Mouse (Mus musculus) erythroblast, adult 5-6 weeks (primary cell): ENCODE measurements around the gene Olfr147. TPM values are rescaled to one million over a fixed set of nuclear protein-coding genes. Genes with fewer than 3 reads are reported as not detected.
"Not testable (repeated sequence)": the region's sequence is repeated elsewhere in the genome, so short reads cannot be mapped to it uniquely, and the experiment has no call there.

Experiments used
- ATAC-seq: replicated peaks from 2 replicates; pipeline ENCODE4 v1.8.0; 2016; ENCODE audit warnings: moderate number of reproducible peaks, mild to moderate bottlenecking, moderate TSS enrichment, inconsistent platforms; ENCODE audit not compliant: poor library complexity, low FRiP score, severe bottlenecking
- total RNA-seq, 2 experiments: library from RNA; stranded (forward) in 1 of 2; stranded (reverse) in 1 of 2; fragments of 150-400 nt in 1 of 2; fragments of 200-764, 138-1000 nt in 1 of 2; gene quantifications; 2 replicates each; pipeline versions ENCODE4 v1.2.3 to v1.2.4; 2015 to 2017; ENCODE audit warnings: low replicate concordance in 2 of 2

The Olfr147 gene
- total RNA-seq (2015; ENCODE audit: low replicate concordance) (not detected in 2 replicates), total RNA-seq (2017; ENCODE audit: low replicate concordance) (not detected in 2 replicates)

- no peak for ATAC-seq
These were observed at the start of gene Olfr147 for GRCm38 (mm10) chr9:38401398-38401797. Gene Olfr147, plus strand, starts transcription at chr9:38401698.

GRCm38 (mm10) chr9:38366596-38366995 lies 34.9 kb upstream of the Olfr147 start, which contains the start of gene Olfr250:
Gene Olfr250, plus strand, starts transcription at chr9:38366896.
- no peak for ATAC-seq

- ATAC-seq = no peak
These were observed 24.7 kb upstream of the Olfr147 start, which contains the start of gene Olfr251 for GRCm38 (mm10) chr9:38376786-38377185. Gene Olfr251, plus strand, starts transcription at chr9:38377086.

- ATAC-seq = not testable (repeated sequence)
These were observed 6.0 kb downstream of the Olfr147 start for GRCm38 (mm10) chr9:38407502-38407901.

GRCm38 (mm10) chr9:38413502-38413901 lies 12.0 kb downstream of the Olfr147 start:
- not testable (repeated sequence) for ATAC-seq

- ATAC-seq = no peak
These were observed 22.3 kb downstream of the Olfr147 start for GRCm38 (mm10) chr9:38423801-38424200.

GRCm38 (mm10) chr9:38427026-38427425 lies 25.5 kb downstream of the Olfr147 start:
- ATAC-seq = no peak

- ATAC-seq = no peak
These were observed 27.7 kb downstream of the Olfr147 start, which contains the start of gene Olfr901 for GRCm38 (mm10) chr9:38429155-38429554. Gene Olfr901, plus strand, starts transcription at chr9:38429455.

GRCm38 (mm10) chr9:38447352-38447751 lies 45.9 kb downstream of the Olfr147 start, which contains the start of gene Olfr902:
Gene Olfr902, plus strand, starts transcription at chr9:38447652.
- ATAC-seq = no peak

Other genes with a start within 250 kb of the Olfr147 start
- not detected in 2 replicates for gene Olfr891, start 220.9 kb upstream of the Olfr147 start, total RNA-seq (2015; ENCODE audit: low replicate concordance)
- not detected in 2 replicates for gene Olfr891, start 220.9 kb upstream of the Olfr147 start, total RNA-seq (2017; ENCODE audit: low replicate concordance)
- not detected in 2 replicates for gene Olfr893, start 193.3 kb upstream of the Olfr147 start, total RNA-seq (2015; ENCODE audit: low replicate concordance)
- not detected in 2 replicates for gene Olfr893, start 193.3 kb upstream of the Olfr147 start, total RNA-seq (2017; ENCODE audit: low replicate concordance)
- not detected in 2 replicates for gene Olfr894, start 183.6 kb upstream of the Olfr147 start, total RNA-seq (2015; ENCODE audit: low replicate concordance)
- not detected in 2 replicates for gene Olfr894, start 183.6 kb upstream of the Olfr147 start, total RNA-seq (2017; ENCODE audit: low replicate concordance)
- not detected in 2 replicates for gene Olfr143, start 148.9 kb upstream of the Olfr147 start, total RNA-seq (2015; ENCODE audit: low replicate concordance)
- not detected in 2 replicates for gene Olfr143, start 148.9 kb upstream of the Olfr147 start, total RNA-seq (2017; ENCODE audit: low replicate concordance)
- not detected in 2 replicates for gene Olfr895, start 133.8 kb upstream of the Olfr147 start, total RNA-seq (2015; ENCODE audit: low replicate concordance)
- not detected in 2 replicates for gene Olfr895, start 133.8 kb upstream of the Olfr147 start, total RNA-seq (2017; ENCODE audit: low replicate concordance)
- gene Olfr896-ps1, start 110.6 kb upstream of the Olfr147 start, total RNA-seq (2015; ENCODE audit: low replicate concordance) = not detected in 2 replicates
- gene Olfr896-ps1, start 110.6 kb upstream of the Olfr147 start, total RNA-seq (2017; ENCODE audit: low replicate concordance) = not detected in 2 replicates
- gene Olfr25, start 72.6 kb upstream of the Olfr147 start, total RNA-seq (2015; ENCODE audit: low replicate concordance) = not detected in 2 replicates
- gene Olfr25, start 72.6 kb upstream of the Olfr147 start, total RNA-seq (2017; ENCODE audit: low replicate concordance) = not detected in 2 replicates
- gene Olfr898, start 53.3 kb upstream of the Olfr147 start, total RNA-seq (2015; ENCODE audit: low replicate concordance) = not detected in 2 replicates
- 0.14 TPM in 1 of 2 replicates, not detected in the other for gene Olfr898, start 53.3 kb upstream of the Olfr147 start, total RNA-seq (2017; ENCODE audit: low replicate concordance)
- gene Olfr250, start 34.8 kb upstream of the Olfr147 start, total RNA-seq (2015; ENCODE audit: low replicate concordance) = not detected in 2 replicates
- not detected in 2 replicates for gene Olfr250, start 34.8 kb upstream of the Olfr147 start, total RNA-seq (2017; ENCODE audit: low replicate concordance)
- gene Olfr251, start 24.6 kb upstream of the Olfr147 start, total RNA-seq (2015; ENCODE audit: low replicate concordance) = not detected in 2 replicates
- not detected in 2 replicates for gene Olfr251, start 24.6 kb upstream of the Olfr147 start, total RNA-seq (2017; ENCODE audit: low replicate concordance)
- not detected in 2 replicates for gene Olfr901, start 27.8 kb downstream of the Olfr147 start, total RNA-seq (2015; ENCODE audit: low replicate concordance)
- not detected in 2 replicates for gene Olfr901, start 27.8 kb downstream of the Olfr147 start, total RNA-seq (2017; ENCODE audit: low replicate concordance)
- gene Olfr902, start 46.0 kb downstream of the Olfr147 start, total RNA-seq (2015; ENCODE audit: low replicate concordance) = not detected in 2 replicates
- gene Olfr902, start 46.0 kb downstream of the Olfr147 start, total RNA-seq (2017; ENCODE audit: low replicate concordance) = not detected in 2 replicates
- not detected in 2 replicates for gene Olfr904, start 61.4 kb downstream of the Olfr147 start, total RNA-seq (2015; ENCODE audit: low replicate concordance)
- not detected in 2 replicates for gene Olfr904, start 61.4 kb downstream of the Olfr147 start, total RNA-seq (2017; ENCODE audit: low replicate concordance)
- not detected in 2 replicates for gene Olfr905, start 69.4 kb downstream of the Olfr147 start, total RNA-seq (2015; ENCODE audit: low replicate concordance)
- gene Olfr905, start 69.4 kb downstream of the Olfr147 start, total RNA-seq (2017; ENCODE audit: low replicate concordance) = not detected in 2 replicates
- not detected in 2 replicates for gene Olfr906, start 85.4 kb downstream of the Olfr147 start, total RNA-seq (2015; ENCODE audit: low replicate concordance)
- gene Olfr906, start 85.4 kb downstream of the Olfr147 start, total RNA-seq (2017; ENCODE audit: low replicate concordance) = not detected in 2 replicates
- not detected in 2 replicates for gene Olfr907, start 94.1 kb downstream of the Olfr147 start, total RNA-seq (2015; ENCODE audit: low replicate concordance)
- gene Olfr907, start 94.1 kb downstream of the Olfr147 start, total RNA-seq (2017; ENCODE audit: low replicate concordance) = not detected in 2 replicates
- not detected in 2 replicates for gene Olfr911-ps1, start 119.9 kb downstream of the Olfr147 start, total RNA-seq (2015; ENCODE audit: low replicate concordance)
- gene Olfr911-ps1, start 119.9 kb downstream of the Olfr147 start, total RNA-seq (2017; ENCODE audit: low replicate concordance) = not detected in 2 replicates
- not detected in 2 replicates for gene Olfr910, start 136.2 kb downstream of the Olfr147 start, total RNA-seq (2015; ENCODE audit: low replicate concordance)
- gene Olfr910, start 136.2 kb downstream of the Olfr147 start, total RNA-seq (2017; ENCODE audit: low replicate concordance) = not detected in 2 replicates
- gene Olfr912, start 178.5 kb downstream of the Olfr147 start, total RNA-seq (2015; ENCODE audit: low replicate concordance) = not detected in 2 replicates
- not detected in 2 replicates for gene Olfr912, start 178.5 kb downstream of the Olfr147 start, total RNA-seq (2017; ENCODE audit: low replicate concordance)
- not detected in 2 replicates for gene Olfr913, start 191.1 kb downstream of the Olfr147 start, total RNA-seq (2015; ENCODE audit: low replicate concordance)
- not detected in 2 replicates for gene Olfr913, start 191.1 kb downstream of the Olfr147 start, total RNA-seq (2017; ENCODE audit: low replicate concordance)
- not detected in 2 replicates for gene Olfr914, start 203.4 kb downstream of the Olfr147 start, total RNA-seq (2015; ENCODE audit: low replicate concordance)
- not detected in 2 replicates for gene Olfr914, start 203.4 kb downstream of the Olfr147 start, total RNA-seq (2017; ENCODE audit: low replicate concordance)